Mouse (Mus musculus) splenic B cell, adult 2 months (primary cell): Measurements from ENCODE around the gene Ptgds.

ENCODE experiments used
- DNase-seq: peaks from one replicate; pipeline ENCODE4 v3.0.0-alpha.2; 2011; ENCODE audit warnings: low read depth, low spot score
- H3K27me3 ChIP-seq: 2 replicates; pipeline ENCODE4 v1.6.1; 2012; ENCODE audit warnings: mild to moderate bottlenecking, low read length, moderate library complexity, mixed read lengths; ENCODE audit not compliant: control insufficient read depth, poor library complexity, insufficient read depth, severe bottlenecking
- H3K36me3 ChIP-seq: 2 replicates; pipeline ENCODE4 v1.6.1; 2012; ENCODE audit warnings: mild to moderate bottlenecking, low read length, moderate library complexity, mixed read lengths; ENCODE audit not compliant: control insufficient read depth, poor library complexity, insufficient read depth, severe bottlenecking

Gene Ptgds

DNA sequence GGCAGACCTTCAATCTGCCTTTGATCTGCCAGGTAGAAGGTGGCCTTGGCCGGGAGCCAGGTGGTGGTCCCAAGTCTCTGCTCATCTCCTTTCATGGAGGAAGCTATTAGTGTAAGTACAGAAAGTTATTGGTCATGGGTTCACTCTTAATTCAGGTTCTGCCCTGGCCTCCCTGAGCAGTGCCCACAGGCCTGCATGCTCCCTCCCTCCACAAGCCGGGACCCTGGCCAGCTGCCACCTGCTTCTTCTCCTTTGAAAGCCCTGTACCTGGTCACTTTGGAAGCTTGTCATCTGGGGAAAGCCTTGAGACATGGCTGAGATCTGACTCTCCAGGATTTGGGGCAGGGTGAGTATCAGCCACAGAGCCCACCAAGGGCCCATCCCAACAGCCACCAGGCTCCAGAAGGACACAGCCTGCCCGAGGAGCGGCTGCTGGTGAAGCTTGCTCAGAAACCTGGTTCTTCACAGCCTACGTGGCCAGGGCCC, 23.7 kb upstream of the Ptgds start, which contains the start of gene Lcn12:
Lcn12 (minus strand) TSS at position 436 of the 486 bp plus-strand sequence.
- DNase-seq: no peak
- no peaks in the 10 kb centered on the region for H3K36me3 ChIP-seq
- no peaks in the 10 kb centered on the region for H3K27me3 ChIP-seq

DNA sequence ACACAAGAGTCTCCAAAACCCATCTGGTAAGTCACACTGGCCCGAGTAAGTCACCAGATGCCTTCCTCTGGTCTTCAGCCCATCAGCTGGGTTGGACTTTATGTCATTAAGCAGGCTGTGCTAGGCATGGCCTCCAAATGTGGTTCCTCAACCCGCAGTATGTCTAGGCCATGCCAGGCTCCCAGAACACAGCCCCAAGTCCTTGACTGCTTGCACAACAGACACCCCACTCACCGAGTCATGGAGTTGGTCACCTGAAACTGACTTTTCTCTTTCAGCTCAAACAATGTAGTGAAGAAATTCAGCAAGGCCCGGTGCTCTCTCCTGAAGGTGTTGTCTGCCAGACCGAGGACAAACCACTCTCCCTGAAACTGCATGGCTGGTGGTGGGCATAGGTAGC, 23.1 kb upstream of the Ptgds start:
- Histone ChIP-seq H3K36me3 (no peaks in the 10 kb centered on the region), H3K27me3 (no peaks in the 10 kb centered on the region)
- DNase-seq: no peak

DNA sequence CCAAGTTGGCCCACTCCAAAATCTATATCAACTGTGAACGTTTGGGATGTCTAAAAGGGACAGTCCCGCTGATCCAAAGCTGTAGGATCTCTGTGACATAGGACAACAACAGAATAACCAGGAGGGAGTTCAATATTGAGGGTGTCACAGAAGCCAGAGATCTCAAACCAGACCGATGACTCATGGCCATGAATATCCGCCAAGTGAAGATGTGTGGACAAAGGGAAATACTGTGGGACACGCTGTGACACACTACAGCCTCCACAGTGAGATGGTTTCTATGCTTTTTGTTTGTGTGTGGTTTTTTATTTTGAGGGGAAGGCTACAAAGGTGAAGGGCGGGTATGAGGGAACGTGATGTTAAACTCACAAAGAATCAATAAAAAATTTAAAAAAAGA, 18.8 kb upstream of the Ptgds start:
- no peaks in the 10 kb centered on the region for H3K27me3 ChIP-seq
- no peak for DNase-seq
- no peaks in the 10 kb centered on the region for H3K36me3 ChIP-seq

GRCm38 (mm10) chr2:25487965-25488670, 18.3 kb upstream of the Ptgds start:
- Histone ChIP-seq H3K36me3 (no peaks in the 10 kb centered on the region), H3K27me3 (no peaks in the 10 kb centered on the region)
- DNase-seq: no peak

DNA sequence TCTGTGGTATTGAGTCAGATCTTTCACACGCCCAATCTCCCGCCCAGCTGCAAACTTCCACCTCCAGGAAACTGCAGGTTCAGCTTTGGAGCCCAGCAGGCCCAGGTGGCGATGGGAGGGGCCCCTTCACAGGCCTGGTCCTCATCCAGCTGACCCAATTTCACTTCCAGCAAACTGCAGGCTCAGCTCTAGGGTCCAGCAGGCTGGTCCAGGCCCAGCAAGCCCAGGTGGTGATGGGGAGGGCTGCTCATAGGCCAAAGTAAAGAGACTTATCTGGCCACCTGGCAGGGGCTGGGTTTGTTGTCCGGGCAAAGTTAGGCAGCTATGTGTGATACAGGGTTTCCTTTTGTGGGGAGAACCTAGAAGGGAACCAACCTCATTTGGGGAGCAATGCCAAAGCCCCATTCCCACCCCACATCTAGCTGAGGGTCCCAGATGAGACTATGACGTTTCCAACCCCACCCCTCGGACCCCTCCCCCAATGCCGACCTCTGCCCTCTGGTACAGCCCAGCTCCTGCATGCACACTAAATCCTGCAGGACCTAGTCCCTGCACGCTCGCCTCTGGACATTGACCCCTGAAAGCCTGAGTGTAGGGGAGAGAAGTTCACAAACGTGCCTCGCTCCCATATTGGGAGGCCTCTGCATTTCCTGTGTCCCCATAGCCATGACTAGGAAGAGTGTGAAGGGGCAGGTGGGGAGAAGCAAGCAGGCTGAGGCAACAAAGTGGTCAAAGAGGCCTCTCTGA, 15.2 kb upstream of the Ptgds start:
- H3K27me3 ChIP-seq: no peaks in the 10 kb centered on the region
- no peaks in the 10 kb centered on the region for H3K36me3 ChIP-seq
- no peak for DNase-seq

- Histone ChIP-seq H3K36me3 (no peaks in the 10 kb centered on the region), H3K27me3 (no peaks in the 10 kb centered on the region)
- DNase-seq: peak; percentile 87
These were observed 13.1 kb upstream of the Ptgds start for GRCm38 (mm10) chr2:25482969-25483368.

- Histone ChIP-seq H3K27me3 (no peaks in the 10 kb centered on the region), H3K36me3 (no peaks in the 10 kb centered on the region)
- no peak for DNase-seq
These were observed 10.7 kb upstream of the Ptgds start for GRCm38 (mm10) chr2:25480541-25480940.

GRCm38 (mm10) chr2:25479551-25480311, 9.9 kb upstream of the Ptgds start:
- H3K36me3 ChIP-seq: no peaks in the 10 kb centered on the region
- no peaks in the 10 kb centered on the region for H3K27me3 ChIP-seq
- no peak for DNase-seq

- H3K27me3 ChIP-seq: no peaks in the 10 kb centered on the region
- H3K36me3 ChIP-seq: no peaks in the 10 kb centered on the region
- no peak for DNase-seq
These were observed 8.3 kb upstream of the Ptgds start for GRCm38 (mm10) chr2:25477967-25478675.

DNA sequence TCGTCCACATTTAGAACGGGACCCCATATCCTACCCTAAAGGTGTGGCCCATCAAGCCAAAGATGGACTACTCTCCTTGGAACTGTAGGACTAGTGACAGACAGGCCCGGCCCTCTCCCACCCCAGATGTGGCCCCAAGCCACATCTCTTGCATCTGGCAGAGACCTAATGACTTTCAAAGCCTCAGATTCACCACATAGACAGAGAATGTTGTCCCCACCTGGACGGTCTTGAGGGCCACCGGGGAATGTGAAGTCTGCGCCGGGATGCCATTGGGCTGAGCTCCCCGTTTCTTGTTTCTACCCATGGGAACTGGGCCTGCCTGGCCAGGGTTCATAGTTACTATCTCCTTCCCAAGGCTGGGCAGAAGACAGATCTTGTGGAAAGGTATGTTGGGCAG, 7.7 kb upstream of the Ptgds start:
- Histone ChIP-seq H3K27me3 (no peaks in the 10 kb centered on the region), H3K36me3 (no peaks in the 10 kb centered on the region)
- no peak for DNase-seq

DNA sequence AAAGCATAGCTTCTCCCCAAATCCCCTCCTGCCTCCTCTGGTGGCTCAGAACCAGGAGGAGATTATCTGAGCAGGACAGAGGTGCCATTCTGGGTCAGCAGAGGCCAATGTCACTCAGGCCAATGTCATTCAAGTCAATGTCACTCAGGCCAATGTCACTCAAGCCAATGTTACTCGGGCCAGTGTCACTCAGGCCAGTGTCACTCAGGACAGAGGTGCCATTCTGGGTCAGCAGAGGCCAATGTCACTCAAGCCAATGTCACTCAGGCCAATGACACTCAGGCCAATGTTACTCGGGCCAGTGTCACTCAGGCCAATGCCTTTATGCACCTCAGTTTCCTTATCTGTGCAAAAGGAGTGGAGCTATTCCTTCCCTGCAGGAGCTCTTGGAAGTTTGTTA, 2.7 kb upstream of the Ptgds start:
- H3K36me3 ChIP-seq: no peaks in the 10 kb centered on the region
- no peaks in the 10 kb centered on the region for H3K27me3 ChIP-seq
- DNase-seq: no peak

- H3K27me3 ChIP-seq: no peaks in the 10 kb centered on the region
- DNase-seq: no peak
- H3K36me3 ChIP-seq: no peaks in the 10 kb centered on the region
These were observed 607 bp downstream of the Ptgds start for GRCm38 (mm10) chr2:25468962-25469915.

GRCm38 (mm10) chr2:25467606-25468303, 2.1 kb downstream of the Ptgds start:
- Histone ChIP-seq H3K36me3 (no peaks in the 10 kb centered on the region), H3K27me3 (no peaks in the 10 kb centered on the region)
- no peak for DNase-seq
